Mouse (Mus musculus) testis, adult 2 months (tissue): Measurements from ENCODE around the gene Prrc2a.
A peak's percentile ranks its signal among the peaks of the same experiment; 100 is the strongest.

Experiments
- CTCF ChIP-seq: fragments of 200-500 bp; IDR thresholded peaks from 2 replicates; pipeline ENCODE4 v1.5.1; 2012; ENCODE audit warnings: low read depth, mild to moderate bottlenecking, inconsistent platforms, low read length, moderate library complexity; ENCODE audit not compliant: control insufficient read depth, insufficient read depth, insufficient replicate concordance
- POLR2A ChIP-seq: fragments of 200-500 bp; IDR thresholded peaks from 2 replicates; pipeline ENCODE4 v1.6.1; 2012; ENCODE audit warnings: low read depth, mild to moderate bottlenecking, inconsistent platforms, low read length, moderate library complexity; ENCODE audit not compliant: control insufficient read depth

- no peak; the same call in 1 of the 2 replicates for TF ChIP-seq CTCF
- peak; percentile 76 for TF ChIP-seq POLR2A
Measured at GRCm38 (mm10) chr17:35121143-35121799, 43.4 kb downstream of the Prrc2a start, which contains the start of gene Gpank1.
